Mouse (Mus musculus): ENCODE results near the gene Itgb2.

DNA sequence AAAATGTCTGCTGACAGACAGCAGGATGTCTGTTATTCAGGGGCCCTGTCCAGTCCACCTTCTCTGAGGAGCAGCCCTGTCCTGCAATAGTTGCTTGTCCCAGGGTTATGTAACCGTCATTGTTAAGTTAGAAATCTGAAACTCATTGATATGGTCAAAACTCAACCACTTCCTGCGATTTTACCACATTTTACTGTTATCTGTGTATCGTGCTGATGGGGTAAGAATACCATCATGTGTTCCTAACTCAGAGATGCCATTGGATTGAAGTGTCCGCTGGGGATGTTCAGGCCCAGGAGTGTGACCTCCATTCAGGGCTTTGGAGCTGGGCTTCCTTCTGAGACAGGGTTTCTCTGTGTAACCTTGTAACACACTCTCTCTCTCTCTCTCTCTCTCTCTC is 24.9 kb downstream of the Itgb2 start:
- TF ChIP-seq POLR2A (IDR thresholded peaks at IDR 0.05; ENCODE audit: control insufficient read depth, extremely low read depth, insufficient read depth, low read length, poor library complexity), result no peak
- no peak for TF ChIP-seq CTCF (IDR thresholded peaks at IDR 0.05; ENCODE audit: borderline replicate concordance, control insufficient read depth, extremely low read depth, insufficient read depth, low read length, poor library complexity)

All from thymus, adult 2 months (tissue).